Mouse (Mus musculus) gastrocnemius, postnatal 10 days (tissue): Measurements from ENCODE around the gene Rcvrn. TPM values are rescaled to one million over a fixed set of nuclear protein-coding genes. Genes with fewer than 3 reads are reported as not detected.

Experiments
- DNase-seq: peaks from one replicate; pipeline ENCODE4 v3.0.0; 2021; ENCODE audit warnings: mixed read lengths
- total RNA-seq, 2 experiments: library from RNA; stranded (reverse); gene quantifications; 2 replicates each; pipeline ENCODE4 v1.2.3; 2021

The Rcvrn gene
- total RNA-seq, 2 experiments from 2014 or later = not detected

- no peak for DNase-seq
These were observed 25.1 kb upstream of the Rcvrn start for GRCm38 (mm10) chr11:67670031-67670430.

GRCm38 (mm10) chr11:67672140-67672539 lies 23.0 kb upstream of the Rcvrn start:
- no peak for DNase-seq

GRCm38 (mm10) chr11:67675562-67676540 lies 19.3 kb upstream of the Rcvrn start:
- peak; percentile 34 for DNase-seq

GRCm38 (mm10) chr11:67679300-67679699 lies 15.8 kb upstream of the Rcvrn start:
- no peak for DNase-seq

DNA sequence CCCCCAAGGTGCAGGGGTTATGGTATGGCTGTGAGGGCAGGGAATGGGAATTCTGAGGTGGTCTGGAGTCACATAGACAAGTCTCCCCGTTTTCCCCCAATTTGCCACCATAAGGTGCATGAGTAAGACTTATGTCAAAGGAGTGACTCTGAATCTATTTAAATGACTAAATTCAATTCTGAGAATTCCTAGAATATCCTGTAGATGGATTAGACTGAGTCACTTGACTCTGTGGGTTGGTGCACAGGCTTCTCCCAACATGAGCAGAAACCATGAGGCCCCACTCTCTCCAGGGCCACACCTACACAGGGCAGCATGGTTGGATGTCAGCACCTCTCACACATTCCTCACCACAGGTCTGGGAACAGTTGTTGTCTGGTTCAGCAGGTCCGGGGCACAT lies 15.2 kb upstream of the Rcvrn start:
- no peak for DNase-seq

GRCm38 (mm10) chr11:67681871-67682270 lies 13.3 kb upstream of the Rcvrn start:
- DNase-seq = no peak

DNA sequence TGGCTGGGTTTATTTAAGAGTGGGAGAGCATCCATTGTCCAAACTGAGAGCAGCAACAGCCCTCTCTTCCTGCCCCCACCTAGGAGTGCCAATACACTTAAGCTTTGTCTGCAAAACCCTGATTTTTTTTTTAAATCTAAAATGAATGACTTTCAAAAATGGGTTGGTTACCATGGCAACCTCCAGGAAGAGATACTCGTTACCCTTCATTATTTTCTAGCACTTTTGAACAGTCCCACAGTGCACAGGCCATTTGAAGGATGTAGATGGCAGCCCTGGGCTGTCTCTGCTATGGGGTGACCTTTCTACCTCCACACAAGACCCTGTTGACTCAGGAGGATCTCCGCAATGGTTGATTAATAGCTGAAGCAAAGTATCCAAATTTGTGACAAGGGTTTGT lies 9.0 kb upstream of the Rcvrn start:
- no peak for DNase-seq

DNA sequence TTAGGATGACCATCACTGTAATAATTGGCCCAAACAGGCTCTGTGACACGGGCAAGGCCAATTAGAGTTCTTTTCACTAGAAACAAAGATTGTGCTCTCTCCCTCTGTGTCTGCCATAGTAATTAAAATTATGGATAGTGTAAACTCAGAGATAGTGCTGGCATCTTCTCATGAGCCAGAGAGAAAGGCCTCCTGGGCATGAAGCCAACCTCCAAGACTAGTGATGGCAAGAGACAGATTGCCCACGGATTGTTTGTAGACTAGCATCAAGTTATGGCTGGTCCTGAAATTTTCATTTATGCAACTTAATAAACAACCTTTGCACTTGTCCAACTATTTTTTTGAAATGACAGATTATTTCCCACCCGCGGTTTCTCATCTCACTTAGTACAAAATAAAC lies 17.9 kb downstream of the Rcvrn start:
- DNase-seq = no peak

- DNase-seq = no peak
These were observed 20.3 kb downstream of the Rcvrn start for GRCm38 (mm10) chr11:67715382-67715781.

- DNase-seq = no peak
These were observed 26.4 kb downstream of the Rcvrn start for GRCm38 (mm10) chr11:67721485-67721884.

DNA sequence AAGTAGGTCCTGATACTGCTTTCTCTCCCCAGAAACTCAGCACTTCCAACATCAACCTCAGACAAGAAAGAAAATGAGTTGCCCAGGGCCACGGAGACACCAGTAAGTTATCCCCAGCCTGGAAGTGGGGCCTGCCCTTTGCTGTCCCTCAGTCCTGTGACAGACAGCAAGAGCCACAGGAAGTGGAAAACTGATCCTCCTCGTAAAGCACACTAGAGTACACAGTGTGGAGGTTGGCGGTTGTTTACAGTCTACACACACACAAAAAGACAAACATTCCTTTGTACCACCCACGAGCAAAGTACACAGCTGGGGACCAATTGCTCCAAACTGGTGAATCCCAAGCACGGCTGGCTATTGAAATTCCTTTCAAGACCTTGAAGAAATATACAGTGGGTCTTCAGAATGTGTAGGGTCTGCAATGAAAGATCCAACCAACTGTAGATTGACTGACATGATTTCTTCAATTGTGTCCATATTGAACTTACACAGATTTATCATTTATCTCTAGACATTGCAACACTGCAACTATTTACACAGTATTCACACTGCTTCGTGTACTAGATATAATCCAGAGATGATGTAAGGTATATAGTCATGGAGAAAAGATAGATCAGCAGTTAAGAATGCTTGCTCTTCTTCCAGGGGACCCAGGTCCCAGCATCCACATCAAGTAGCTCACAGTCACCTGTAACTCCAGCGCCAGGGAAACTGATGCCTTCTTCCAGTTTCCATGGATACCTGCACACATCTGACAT lies 27.5 kb downstream of the Rcvrn start:
- no peak for DNase-seq

GRCm38 (mm10) chr11:67723231-67724013 lies 28.3 kb downstream of the Rcvrn start:
- DNase-seq = no peak

DNA sequence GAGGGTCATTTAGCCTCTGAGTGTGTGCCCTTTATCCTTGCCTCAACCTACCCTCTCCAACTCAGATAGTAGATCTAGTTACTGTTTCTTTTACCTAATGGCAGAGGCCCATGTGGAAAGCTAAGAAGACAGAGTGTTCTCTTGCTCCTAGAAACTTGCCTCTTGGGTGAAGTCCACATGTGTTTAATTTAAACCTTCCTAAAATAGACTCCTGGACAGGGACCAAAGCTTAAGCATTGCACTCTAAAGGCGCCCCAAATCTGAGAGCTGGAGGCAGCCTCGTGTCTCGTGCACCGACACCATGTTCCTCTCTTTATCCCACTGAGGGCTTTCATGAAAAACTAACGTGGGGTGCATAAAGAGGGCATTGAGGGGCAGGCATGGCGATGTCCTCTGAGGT lies 32.0 kb downstream of the Rcvrn start:
- no peak for DNase-seq

DNA sequence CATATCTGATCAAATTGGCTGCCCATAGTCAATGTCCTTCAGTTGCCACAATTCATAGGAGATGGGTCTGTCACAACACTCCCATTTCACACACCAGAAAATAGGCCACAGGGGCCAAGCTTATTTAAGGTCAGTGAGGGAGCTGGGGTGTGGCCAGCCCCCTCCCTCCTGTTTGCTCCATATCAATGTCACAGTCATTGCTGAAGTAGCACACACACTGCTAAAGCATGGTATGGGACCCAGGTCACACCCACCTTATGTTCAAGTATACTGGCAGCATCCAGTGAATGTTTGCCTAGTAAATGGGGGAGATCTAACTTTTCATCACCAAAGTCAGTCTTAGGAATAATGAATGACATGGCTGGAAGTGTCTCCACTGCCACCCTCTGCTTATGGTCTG lies 33.6 kb downstream of the Rcvrn start:
- no peak for DNase-seq

GRCm38 (mm10) chr11:67731056-67731455 lies 35.9 kb downstream of the Rcvrn start:
- DNase-seq = no peak

DNA sequence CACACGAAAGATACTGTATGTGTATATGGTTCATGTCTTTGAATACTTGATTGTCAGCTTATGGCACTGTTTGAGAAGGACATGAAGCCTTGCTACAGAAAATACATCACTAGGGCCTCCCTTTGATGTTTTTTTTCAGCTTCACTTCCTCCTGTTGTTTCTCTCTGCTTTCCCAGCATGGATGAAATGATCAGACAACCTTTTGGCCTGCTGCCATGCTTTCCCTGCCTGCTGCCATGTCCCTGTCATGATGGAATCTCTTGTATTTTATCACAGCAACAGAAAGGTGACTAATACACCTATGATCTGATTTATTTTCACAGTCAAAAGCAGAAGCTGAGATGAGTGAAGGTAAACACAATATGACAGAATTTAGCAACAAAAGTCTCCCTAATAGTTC lies 38.6 kb downstream of the Rcvrn start:
- DNase-seq = no peak

DNA sequence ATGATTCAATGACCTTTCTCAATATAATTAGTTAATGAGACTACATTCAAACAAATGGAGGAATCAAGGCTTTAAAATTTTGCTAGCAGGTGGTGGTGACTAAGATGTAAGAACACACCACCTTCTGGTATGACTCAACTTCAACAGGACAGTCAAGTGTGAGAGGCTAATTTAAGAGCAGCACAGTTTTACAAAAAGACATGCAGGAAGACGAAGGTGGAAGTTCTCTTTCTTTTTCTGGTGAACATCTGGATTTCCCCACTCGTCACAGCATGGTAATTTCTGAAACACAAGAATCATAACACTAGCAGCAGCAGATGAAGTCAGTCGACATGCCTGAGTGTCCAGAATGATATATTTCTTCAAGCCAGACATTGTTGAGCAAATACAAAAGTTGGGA lies 39.5 kb downstream of the Rcvrn start:
- no peak for DNase-seq

DNA sequence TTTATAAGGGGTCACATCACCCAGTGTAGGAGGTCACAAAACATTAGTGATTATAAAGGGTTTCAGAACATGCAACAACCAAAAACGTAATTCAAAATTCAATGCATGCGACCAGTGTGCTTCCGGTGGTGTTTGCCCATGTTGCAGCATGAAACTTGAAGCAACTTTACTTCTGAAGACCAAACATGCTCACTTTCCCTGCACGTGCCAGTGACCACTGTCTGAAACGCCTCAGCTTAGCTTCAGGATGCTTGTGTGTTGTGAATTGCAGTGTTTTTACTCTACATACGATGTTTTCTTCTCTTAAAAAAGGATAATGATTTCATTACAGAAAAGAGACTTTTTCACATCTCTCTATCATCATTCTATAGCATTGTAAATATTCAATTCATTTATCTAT lies 43.2 kb downstream of the Rcvrn start:
- DNase-seq = no peak

DNA sequence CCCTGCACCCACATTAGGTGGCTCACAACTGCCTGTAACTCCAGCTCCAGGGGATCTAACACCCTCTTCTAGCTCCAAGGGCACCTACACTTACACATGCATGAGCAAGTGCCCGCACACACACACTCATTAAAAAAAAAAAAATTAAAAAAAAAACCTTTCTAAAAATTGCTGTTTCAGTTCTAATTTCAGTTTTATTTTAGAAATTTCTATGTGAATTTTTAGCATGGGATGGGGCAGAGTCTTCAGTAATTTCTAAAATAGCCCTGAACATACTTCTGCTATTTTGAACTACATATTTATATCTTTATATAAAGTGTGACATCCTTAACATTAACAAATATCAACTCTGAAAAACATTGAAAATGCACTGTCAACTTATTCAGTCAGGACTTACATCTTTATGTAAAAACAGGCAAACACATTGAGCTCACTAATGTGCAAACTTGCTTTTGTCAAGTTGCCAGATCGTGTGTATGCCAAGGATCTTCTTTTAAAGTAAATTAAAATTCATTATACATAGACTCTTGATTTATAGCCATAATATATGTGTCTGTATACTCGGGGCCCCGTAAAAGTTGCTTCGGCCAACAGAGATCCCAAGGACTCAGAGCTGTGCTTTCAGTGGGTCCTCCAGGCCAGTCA lies 43.8 kb downstream of the Rcvrn start:
- DNase-seq = no peak

GRCm38 (mm10) chr11:67741569-67741968 lies 46.4 kb downstream of the Rcvrn start:
- no peak for DNase-seq
